Mouse (Mus musculus) heart, adult 2 months (tissue): ENCODE results near the gene Bcar3. TPM values are rescaled to one million over a fixed set of nuclear protein-coding genes. Genes with fewer than 3 reads are reported as not detected.
"Not testable (repeated sequence)": the region's sequence is repeated elsewhere in the genome, so short reads cannot be mapped to it uniquely, and the experiment has no call there.

Source experiments
- DNase-seq, 2 experiments: peaks; one replicate each; pipeline ENCODE4 v3.0.0; 2021
- H3K27ac ChIP-seq: fragments of 200-600 bp; 2 replicates; pipeline ENCODE4 v1.8.1; 2022
- H3K27me3 ChIP-seq: fragments of 200-500 bp; 2 replicates; pipeline ENCODE4 v1.6.1; 2012; ENCODE audit warnings: mild to moderate bottlenecking, low read length, inconsistent platforms, mixed read lengths; ENCODE audit not compliant: control insufficient read depth, insufficient read depth
- H3K36me3 ChIP-seq: fragments of 200-500 bp; 2 replicates; pipeline ENCODE4 v1.6.1; 2012; ENCODE audit warnings: low read length, inconsistent platforms; ENCODE audit not compliant: control insufficient read depth, insufficient read depth
- H3K4me1 ChIP-seq: fragments of 200-500 bp; 2 replicates; pipeline ENCODE4 v1.6.1; 2011; ENCODE audit warnings: low read length; ENCODE audit not compliant: control insufficient read depth, insufficient read depth
- H3K4me3 ChIP-seq: fragments of 200-600 bp; 2 replicates; pipeline ENCODE4 v1.8.1; 2022
- H3K79me2 ChIP-seq: fragments of 200-500 bp; replicated peaks from 2 replicates; pipeline ENCODE4 v1.6.1; 2012; ENCODE audit warnings: mild to moderate bottlenecking, inconsistent platforms, low read length, moderate library complexity, mixed read lengths; ENCODE audit not compliant: control insufficient read depth, insufficient read depth
- H3K9ac ChIP-seq: fragments of 200-500 bp; 2 replicates; pipeline ENCODE4 v1.6.1; 2012; ENCODE audit warnings: low read depth, mild to moderate bottlenecking, control low read depth, inconsistent platforms, low read length, mixed read lengths
- CTCF ChIP-seq: fragments of 200-600 bp; IDR thresholded peaks from 2 replicates; pipeline ENCODE4 v1.8.1; 2022; ENCODE audit warnings: antibody characterized with exemption, mild to moderate bottlenecking, moderate library complexity
- EP300 ChIP-seq: fragments of 200-500 bp; IDR thresholded peaks from 2 replicates; pipeline ENCODE4 v1.6.1; 2011; ENCODE audit warnings: low read depth, low read length, control low read depth; ENCODE audit not compliant: insufficient read depth
- POLR2A ChIP-seq: fragments of 200-500 bp; IDR thresholded peaks from 2 replicates; pipeline ENCODE4 v1.6.1; 2011; ENCODE audit warnings: mild to moderate bottlenecking, low read depth, low read length, control low read depth; ENCODE audit not compliant: insufficient read depth
- WGBS: fragments of 180-500 bp; shearing (Covaris S2); methylation state at CpG from one replicate; pipeline ENCODE4 v1.1.7; 2018; 5-methylcytosine and 5-hydroxymethylcytosine counted together
- intact Hi-C: fragments of 180-260 bp; cut with DNase I; formaldehyde crosslinking; loops from one replicate; pipeline ENCODE4 v1.15.1; 2025
- polyA plus RNA-seq: library from polyadenylated mRNA; depleted of rRNA; stranded (reverse); fragments of >200 nt; gene quantifications from 2 replicates; pipeline ENCODE4 v1.2.3, GENCODE M21; 2012
- total RNA-seq, 2 experiments: library from RNA; stranded (reverse); gene quantifications; 2 replicates each; pipeline ENCODE4 v1.2.3; 2021

Bcar3 gene
- total and polyA plus RNA-seq, 3 experiments, result 4.7 to 10.2 (median 7.5) TPM

DNA sequence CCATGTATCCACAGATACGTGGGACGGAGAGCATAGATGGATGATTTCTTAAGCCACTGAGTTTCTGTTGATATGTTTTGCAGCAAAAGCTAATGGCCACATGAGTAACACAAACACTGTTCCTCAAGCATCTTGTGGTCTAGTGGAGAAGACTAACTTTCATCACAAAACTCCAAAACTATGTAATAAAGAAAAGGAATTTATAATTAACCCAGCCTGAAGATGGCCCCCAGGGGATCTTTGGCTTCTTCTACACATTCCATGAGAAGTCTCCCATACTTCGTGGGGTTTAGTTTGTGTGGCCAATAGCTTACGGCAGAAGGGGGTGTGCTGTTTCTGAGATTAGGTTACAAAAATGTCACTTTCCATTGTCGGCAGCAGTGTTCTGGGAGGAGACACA lies 92.5 kb downstream of the Bcar3 start:
- no peaks in the 10 kb centered on the region for H3K36me3 ChIP-seq
- H3K27ac ChIP-seq, result no peak overlapping the region
- H3K9ac ChIP-seq, result no peak overlapping the region
- TF ChIP-seq EP300, result no peak
- DNase-seq, result no peak
- WGBS, result 89% methylated on average over 5 of the region's 5 CpGs
- H3K79me2 ChIP-seq, result no peaks in the 10 kb centered on the region
- no peaks in the 10 kb centered on the region for H3K4me1 ChIP-seq
- intact Hi-C loops, result no loop called here
- H3K27me3 ChIP-seq, result no peaks in the 10 kb centered on the region
- no peak overlapping the region for H3K4me3 ChIP-seq

DNA sequence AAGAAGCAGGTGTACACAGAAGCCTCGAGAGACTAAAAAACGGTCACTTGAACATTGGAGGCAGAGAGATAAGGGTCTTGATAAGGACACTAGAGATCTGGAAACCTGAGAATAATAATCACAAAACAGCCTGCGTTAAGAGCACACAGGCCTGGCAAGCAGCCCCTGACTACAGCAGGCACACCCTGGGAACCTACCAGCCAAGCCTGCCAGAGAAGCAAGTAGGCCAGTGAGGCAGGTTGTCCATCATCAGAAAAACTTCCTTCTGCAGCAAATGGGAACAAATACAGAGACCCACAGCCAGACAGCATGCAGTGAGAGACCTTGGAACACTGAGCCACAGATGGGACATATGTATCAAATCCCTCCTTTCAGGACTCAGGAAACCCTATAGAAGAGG lies 93.8 kb downstream of the Bcar3 start:
- TF ChIP-seq CTCF (no peak), POLR2A (no peak), EP300 (no peak)
- intact Hi-C loops, result no loop called here
- Histone ChIP-seq H3K79me2 (no peaks in the 10 kb centered on the region), H3K27ac (no peak overlapping the region), H3K4me1 (no peaks in the 10 kb centered on the region), H3K27me3 (no peaks in the 10 kb centered on the region), H3K4me3 (no peak overlapping the region), H3K36me3 (no peaks in the 10 kb centered on the region), H3K9ac (no peak overlapping the region)
- no peak for DNase-seq
- 45% methylated on average over 3 of the region's 3 CpGs for WGBS

DNA sequence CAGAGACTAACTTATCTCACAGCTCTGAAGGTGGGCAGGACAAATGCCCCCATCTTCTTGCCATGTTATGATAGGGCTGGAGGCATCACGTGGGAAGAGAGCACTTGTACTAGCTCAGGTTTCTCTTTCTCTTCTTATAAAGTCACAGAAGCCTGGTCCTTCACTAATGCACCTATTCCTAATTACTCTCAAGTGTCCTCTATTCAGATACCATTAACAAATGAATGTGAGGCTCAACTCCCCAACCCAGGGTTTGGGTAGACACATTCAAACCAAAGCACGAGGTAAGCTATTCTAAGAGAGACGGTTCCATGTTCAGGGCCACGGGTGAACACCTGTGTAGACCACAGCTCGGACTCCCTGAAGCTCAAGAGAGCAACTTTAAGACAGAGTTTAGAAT lies 96.0 kb downstream of the Bcar3 start:
- H3K4me1 ChIP-seq, result no peaks in the 10 kb centered on the region
- 90% methylated on average over 5 of the region's 5 CpGs for WGBS
- no peak overlapping the region for H3K9ac ChIP-seq
- no peak for DNase-seq
- TF ChIP-seq EP300 (no peak), POLR2A (no peak), CTCF (no peak)
- H3K27me3 ChIP-seq, result no peaks in the 10 kb centered on the region
- intact Hi-C loops, result no loop called here
- H3K27ac ChIP-seq, result no peak overlapping the region
- H3K36me3 ChIP-seq, result no peaks in the 10 kb centered on the region
- H3K79me2 ChIP-seq, result no peaks in the 10 kb centered on the region
- no peak overlapping the region for H3K4me3 ChIP-seq

DNA sequence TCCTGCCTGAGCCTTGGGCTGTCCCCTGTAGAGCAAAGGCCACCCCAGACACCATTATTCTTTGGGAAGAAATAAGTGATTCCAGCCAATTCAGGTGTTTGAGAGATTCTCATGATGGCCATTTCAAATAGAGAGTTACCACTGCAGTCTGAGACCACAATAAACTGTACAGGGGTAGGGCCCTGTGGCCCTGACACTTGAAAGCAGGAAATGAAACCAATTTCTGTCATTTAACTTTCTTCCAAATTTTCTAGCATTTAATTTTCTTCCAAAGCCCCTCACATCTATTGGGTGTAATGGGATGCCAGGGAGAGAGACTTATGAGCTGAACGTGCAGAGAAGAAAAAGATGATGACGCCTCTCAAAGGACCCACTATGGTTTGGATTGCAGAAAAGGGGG lies 97.2 kb downstream of the Bcar3 start:
- no peak overlapping the region for H3K4me3 ChIP-seq
- H3K79me2 ChIP-seq, result no peaks in the 10 kb centered on the region
- intact Hi-C loops, result no loop called here
- no peak for DNase-seq
- no peaks in the 10 kb centered on the region for H3K27me3 ChIP-seq
- no peak overlapping the region for H3K9ac ChIP-seq
- no peak overlapping the region for H3K27ac ChIP-seq
- 92% methylated on average over 2 of the region's 2 CpGs for WGBS
- H3K36me3 ChIP-seq, result no peaks in the 10 kb centered on the region
- no peaks in the 10 kb centered on the region for H3K4me1 ChIP-seq
- no peak for TF ChIP-seq CTCF
- TF ChIP-seq EP300, result no peak
- no peak for TF ChIP-seq POLR2A

DNA sequence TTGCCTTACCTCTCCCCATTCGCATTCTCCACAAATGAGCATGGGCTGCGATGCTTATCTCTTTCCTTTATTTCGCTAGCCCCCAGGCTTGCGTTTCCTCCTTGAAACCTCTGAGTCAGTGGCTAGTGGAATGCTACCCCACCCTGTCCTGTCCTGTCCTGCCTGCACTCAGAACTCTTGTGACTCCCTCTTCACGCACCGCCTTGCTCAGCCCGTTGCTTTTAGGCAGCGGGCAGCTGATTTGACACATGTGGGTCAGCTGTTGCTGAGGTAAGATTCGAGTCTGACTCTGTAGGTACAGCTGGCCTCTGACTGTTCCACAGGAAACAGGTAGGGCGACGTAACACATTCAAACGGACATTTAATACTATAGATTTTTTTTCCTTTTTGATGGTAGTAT lies 97.9 kb downstream of the Bcar3 start:
- 33% methylated on average over 12 of the region's 12 CpGs for WGBS
- intact Hi-C loops, result no loop called here

DNA sequence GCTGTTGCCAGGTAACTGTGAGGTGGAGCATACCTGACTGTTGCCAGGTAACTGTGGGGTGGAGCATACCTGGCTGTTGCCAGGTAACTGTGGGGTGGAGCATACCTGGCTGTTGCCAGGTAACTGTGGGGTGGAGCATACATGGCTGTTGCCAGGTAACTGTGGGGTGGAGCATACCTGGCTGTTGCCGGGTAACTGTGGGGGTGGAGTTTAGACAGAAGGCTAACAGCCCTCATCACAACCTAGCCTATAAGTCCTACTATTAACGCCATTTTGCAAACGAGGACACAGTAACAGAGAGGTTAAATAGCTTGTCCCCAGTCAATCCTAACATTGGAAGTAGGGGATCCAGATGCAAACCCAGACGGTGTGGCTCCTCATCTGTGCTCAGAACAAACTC lies 99.5 kb downstream of the Bcar3 start:
- H3K4me1 ChIP-seq, H3K9ac ChIP-seq, H3K79me2 ChIP-seq, H3K27ac ChIP-seq, H3K4me3 ChIP-seq, DNase-seq, H3K27me3 ChIP-seq, H3K36me3 ChIP-seq, intact Hi-C loops: not testable (repeated sequence)
- 70% methylated on average over 4 of the region's 4 CpGs for WGBS

More for the DNA sequence above, 97.9 kb downstream of the Bcar3 start:
- no peaks in the 10 kb centered on the region for H3K36me3 ChIP-seq
- no peak for DNase-seq
- no peaks in the 10 kb centered on the region for H3K4me1 ChIP-seq
- H3K79me2 ChIP-seq, result no peaks in the 10 kb centered on the region
- H3K4me3 ChIP-seq, result no peak overlapping the region
- H3K27me3 ChIP-seq, result no peaks in the 10 kb centered on the region
- H3K9ac ChIP-seq, result no peak overlapping the region
- TF ChIP-seq POLR2A, result no peak
- no peak overlapping the region for H3K27ac ChIP-seq

DNA sequence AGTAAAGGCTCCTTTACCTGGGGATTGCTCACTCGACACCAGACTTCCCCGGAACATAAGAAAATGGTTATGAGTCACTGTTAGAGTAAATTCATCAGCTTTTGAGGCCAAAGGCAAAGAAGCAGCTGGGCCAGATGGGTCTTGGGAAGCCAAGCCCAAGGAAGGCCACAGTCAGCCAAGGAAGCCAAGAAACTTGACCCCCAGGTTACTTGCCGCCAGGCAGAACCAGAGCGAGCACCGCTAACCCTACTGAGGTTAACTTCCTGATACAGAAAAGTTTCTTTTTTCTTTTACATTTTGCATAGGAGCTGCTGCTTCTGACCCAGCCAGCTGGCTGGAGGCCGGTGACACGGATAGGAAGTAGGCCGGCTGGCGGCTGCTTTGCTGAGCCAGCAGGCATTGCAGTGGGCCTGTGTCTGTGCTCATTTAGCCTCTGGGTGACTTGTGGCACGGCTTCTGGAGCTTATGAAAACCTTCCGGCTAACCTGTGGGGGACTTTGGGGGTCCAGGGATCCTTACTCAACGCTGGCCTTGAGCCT lies 100.0 kb downstream of the Bcar3 start:
- Histone ChIP-seq H3K4me3 (no peak overlapping the region), H3K36me3 (no peaks in the 10 kb centered on the region), H3K27ac (no peak overlapping the region), H3K27me3 (no peaks in the 10 kb centered on the region), H3K4me1 (no peaks in the 10 kb centered on the region), H3K79me2 (no peaks in the 10 kb centered on the region), H3K9ac (no peak overlapping the region)
- DNase-seq, result peak in 1 of 2 experiments; percentile 40
- intact Hi-C loops, result no loop called here
- WGBS, result 71% methylated on average over 12 of the region's 12 CpGs
- no peak for TF ChIP-seq EP300
